Mouse (Mus musculus): ENCODE data around the gene Ntm. TPM values are rescaled to one million over a fixed set of nuclear protein-coding genes. Genes with fewer than 3 reads are reported as not detected.

Ntm gene
- polyA plus RNA-seq, 1 experiment from 2014 or later = 134 TPM

DNA sequence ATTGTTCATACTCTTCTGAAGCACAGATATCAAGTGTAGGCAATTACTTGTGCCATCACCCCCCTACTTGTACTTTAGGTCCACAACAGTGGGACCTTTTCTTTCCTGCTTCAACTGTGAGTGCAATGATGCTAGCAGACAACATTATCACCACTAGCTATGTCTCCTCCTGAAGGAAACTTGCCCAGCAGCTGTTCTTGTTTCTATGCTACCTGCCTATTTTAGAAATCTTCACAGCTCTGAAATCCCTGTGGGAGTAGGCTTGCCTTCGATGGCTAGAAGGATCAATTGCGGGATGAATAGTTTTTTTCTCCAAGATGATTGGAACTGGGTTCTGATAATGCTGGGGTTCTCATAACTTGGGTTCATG lies 693.7 kb downstream of the Ntm start:
- ATAC-seq = no peak
- Histone ChIP-seq H3K4me2 (ENCODE audit: low read length) (no peak overlapping the region), H3K27ac (ENCODE audit: low read length) (no peak overlapping the region), H3K36me3 (ENCODE audit: control insufficient read depth, insufficient read depth) (no peaks in the 10 kb centered on the region), H3K4me1 (replicated peaks; ENCODE audit: control insufficient read depth, insufficient read depth, low read length) (no peaks in the 10 kb centered on the region), H3K4me3 (replicated peaks; ENCODE audit: low read length) (no peak overlapping the region), H3K9ac (replicated peaks; ENCODE audit: low read depth, low read length) (no peak overlapping the region), H3K27me3 (replicated peaks; ENCODE audit: control insufficient read depth, insufficient read depth, low read length) (no peaks in the 10 kb centered on the region), H3K9me3 (ENCODE audit: control insufficient read depth, low read length) (no peaks in the 10 kb centered on the region)
- 97% methylated on average over 2 of the region's 2 CpGs for WGBS

DNA sequence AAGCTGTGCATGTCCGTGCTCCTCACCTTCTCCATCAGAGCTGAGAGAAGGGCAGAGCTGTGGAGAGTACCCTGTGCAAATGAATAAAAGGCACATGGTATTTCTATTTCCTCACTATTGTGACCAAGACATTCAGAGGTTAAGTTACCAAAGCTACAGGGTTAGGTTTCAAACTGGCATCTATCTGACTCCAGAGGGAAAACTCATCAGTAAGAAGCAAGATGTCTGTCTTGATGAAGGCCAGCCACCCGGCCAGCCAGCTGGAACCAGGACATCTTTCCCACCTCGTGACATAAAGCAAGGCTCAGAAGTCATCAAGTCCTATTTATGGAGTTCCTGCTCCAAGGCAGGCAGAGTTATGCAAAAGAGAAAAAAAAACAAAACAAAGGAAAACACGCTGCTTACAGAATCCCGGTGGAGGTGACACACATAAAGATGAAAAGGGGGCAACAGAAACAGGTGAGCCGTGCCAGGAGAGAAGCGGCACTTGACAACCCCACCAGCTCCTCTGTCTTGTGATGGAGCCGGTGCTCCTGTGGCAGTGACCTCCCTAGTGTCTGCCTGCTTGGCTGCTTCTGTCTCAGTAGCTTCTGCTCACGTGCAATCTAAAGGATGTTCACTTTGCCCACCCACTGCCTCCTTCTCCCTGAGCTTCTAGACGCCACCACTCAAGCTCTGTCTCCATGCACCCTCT lies 694.2 kb downstream of the Ntm start:
- ATAC-seq = no peak
- Histone ChIP-seq H3K27ac (ENCODE audit: low read length) (no peak overlapping the region), H3K9ac (replicated peaks; ENCODE audit: low read depth, low read length) (no peak overlapping the region), H3K9me3 (ENCODE audit: control insufficient read depth, low read length) (no peaks in the 10 kb centered on the region), H3K4me2 (ENCODE audit: low read length) (no peak overlapping the region), H3K4me3 (replicated peaks; ENCODE audit: low read length) (no peak overlapping the region), H3K4me1 (replicated peaks; ENCODE audit: control insufficient read depth, insufficient read depth, low read length) (no peaks in the 10 kb centered on the region), H3K36me3 (ENCODE audit: control insufficient read depth, insufficient read depth) (no peaks in the 10 kb centered on the region), H3K27me3 (replicated peaks; ENCODE audit: control insufficient read depth, insufficient read depth, low read length) (no peaks in the 10 kb centered on the region)
- 81% methylated on average over 10 of the region's 10 CpGs for WGBS

GRCm38 (mm10) chr9:29267663-29268062 lies 695.3 kb downstream of the Ntm start:
- no peak overlapping the region for H3K4me2 ChIP-seq (ENCODE audit: low read length)
- no peaks in the 10 kb centered on the region for H3K36me3 ChIP-seq (ENCODE audit: control insufficient read depth, insufficient read depth)
- ATAC-seq = no peak
- H3K27me3 ChIP-seq (replicated peaks; ENCODE audit: control insufficient read depth, insufficient read depth, low read length) = no peaks in the 10 kb centered on the region
- H3K4me3 ChIP-seq (replicated peaks; ENCODE audit: low read length) = no peak overlapping the region
- 57% methylated on average over 3 of the region's 3 CpGs for WGBS
- no peaks in the 10 kb centered on the region for H3K9me3 ChIP-seq (ENCODE audit: control insufficient read depth, low read length)
- no peak overlapping the region for H3K27ac ChIP-seq (ENCODE audit: low read length)
- H3K9ac ChIP-seq (replicated peaks; ENCODE audit: low read depth, low read length) = no peak overlapping the region
- H3K4me1 ChIP-seq (replicated peaks; ENCODE audit: control insufficient read depth, insufficient read depth, low read length) = peaks cover 5% of the 10 kb centered on the region; the same call in 1 of the 2 replicates

- Histone ChIP-seq H3K4me2 (ENCODE audit: low read length) (no peak overlapping the region), H3K36me3 (ENCODE audit: control insufficient read depth, insufficient read depth) (no peaks in the 10 kb centered on the region), H3K4me3 (replicated peaks; ENCODE audit: low read length) (no peak overlapping the region), H3K9me3 (ENCODE audit: control insufficient read depth, low read length) (no peaks in the 10 kb centered on the region), H3K9ac (replicated peaks; ENCODE audit: low read depth, low read length) (no peak overlapping the region), H3K4me1 (replicated peaks; ENCODE audit: control insufficient read depth, insufficient read depth, low read length) (peaks cover 5% of the 10 kb centered on the region; the same call in 1 of the 2 replicates), H3K27ac (ENCODE audit: low read length) (no peak overlapping the region), H3K27me3 (replicated peaks; ENCODE audit: control insufficient read depth, insufficient read depth, low read length) (no peaks in the 10 kb centered on the region)
- 54% methylated on average over 4 of the region's 4 CpGs for WGBS
- no peak for ATAC-seq
Measured at GRCm38 (mm10) chr9:29265177-29265576, 697.8 kb downstream of the Ntm start.

- Histone ChIP-seq H3K27ac (ENCODE audit: low read length) (no peak overlapping the region), H3K9me3 (ENCODE audit: control insufficient read depth, low read length) (no peaks in the 10 kb centered on the region), H3K4me3 (replicated peaks; ENCODE audit: low read length) (no peak overlapping the region), H3K36me3 (ENCODE audit: control insufficient read depth, insufficient read depth) (no peaks in the 10 kb centered on the region), H3K4me1 (replicated peaks; ENCODE audit: control insufficient read depth, insufficient read depth, low read length) (peaks cover 5% of the 10 kb centered on the region; the same call in 1 of the 2 replicates), H3K27me3 (replicated peaks; ENCODE audit: control insufficient read depth, insufficient read depth, low read length) (no peaks in the 10 kb centered on the region), H3K4me2 (ENCODE audit: low read length) (no peak overlapping the region), H3K9ac (replicated peaks; ENCODE audit: low read depth, low read length) (no peak overlapping the region)
- ATAC-seq = no peak
- WGBS = 20% methylated on average over 3 of the region's 3 CpGs
Measured at GRCm38 (mm10) chr9:29262836-29263235, 700.1 kb downstream of the Ntm start.

DNA sequence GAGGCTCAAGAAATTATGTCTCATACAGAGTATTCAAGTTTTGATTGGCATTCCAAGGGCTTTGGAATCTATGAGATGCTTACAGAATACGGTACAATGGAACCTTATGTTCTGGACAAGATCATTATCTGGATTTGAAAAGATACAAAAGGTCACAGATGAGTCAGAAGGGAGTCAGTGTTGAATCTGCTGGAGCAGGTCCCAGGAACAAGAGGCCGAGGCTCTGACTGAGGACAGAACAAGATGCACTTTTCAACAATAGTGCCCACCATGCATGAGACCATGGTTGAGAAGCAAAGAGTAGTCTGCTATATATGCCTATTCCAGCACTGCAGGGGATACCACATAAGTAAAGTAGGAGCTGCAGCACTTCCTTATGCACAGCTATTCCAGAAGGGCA lies 710.1 kb downstream of the Ntm start:
- no peak for ATAC-seq
- Histone ChIP-seq H3K9me3 (ENCODE audit: control insufficient read depth, low read length) (no peaks in the 10 kb centered on the region), H3K36me3 (ENCODE audit: control insufficient read depth, insufficient read depth) (no peaks in the 10 kb centered on the region), H3K27me3 (replicated peaks; ENCODE audit: control insufficient read depth, insufficient read depth, low read length) (no peaks in the 10 kb centered on the region), H3K27ac (ENCODE audit: low read length) (no peak overlapping the region), H3K4me1 (replicated peaks; ENCODE audit: control insufficient read depth, insufficient read depth, low read length) (peaks cover 3% of the 10 kb centered on the region), H3K4me2 (ENCODE audit: low read length) (no peak overlapping the region), H3K9ac (replicated peaks; ENCODE audit: low read depth, low read length) (no peak overlapping the region), H3K4me3 (replicated peaks; ENCODE audit: low read length) (no peak overlapping the region)
- WGBS = 80% methylated on average over 2 of the region's 2 CpGs

DNA sequence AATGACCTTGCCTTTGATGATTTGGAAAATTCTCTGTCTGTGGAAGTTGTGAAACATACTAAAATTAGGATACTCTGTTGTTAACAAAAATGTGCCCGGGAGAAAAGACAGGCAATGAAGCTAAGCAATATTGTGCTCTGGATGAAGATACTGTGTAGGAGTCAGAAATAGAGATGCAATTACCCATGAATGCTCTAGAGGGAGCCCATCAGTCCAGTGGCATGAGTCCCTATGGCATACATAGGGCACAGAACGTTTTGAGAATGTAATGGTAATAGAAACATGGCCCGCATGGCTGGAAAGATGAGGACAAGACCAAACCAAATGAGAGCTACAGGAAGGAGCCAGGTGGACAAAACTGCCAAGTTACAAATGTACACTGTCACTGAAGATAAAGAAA lies 712.1 kb downstream of the Ntm start:
- no peaks in the 10 kb centered on the region for H3K9me3 ChIP-seq (ENCODE audit: control insufficient read depth, low read length)
- no peak overlapping the region for H3K9ac ChIP-seq (replicated peaks; ENCODE audit: low read depth, low read length)
- H3K27ac ChIP-seq (ENCODE audit: low read length) = no peak overlapping the region
- no peak overlapping the region for H3K4me2 ChIP-seq (ENCODE audit: low read length)
- H3K4me1 ChIP-seq (replicated peaks; ENCODE audit: control insufficient read depth, insufficient read depth, low read length) = peaks cover 8% of the 10 kb centered on the region
- H3K27me3 ChIP-seq (replicated peaks; ENCODE audit: control insufficient read depth, insufficient read depth, low read length) = no peaks in the 10 kb centered on the region
- 67% methylated on average over 3 of the region's 3 CpGs for WGBS
- no peaks in the 10 kb centered on the region for H3K36me3 ChIP-seq (ENCODE audit: control insufficient read depth, insufficient read depth)
- H3K4me3 ChIP-seq (replicated peaks; ENCODE audit: low read length) = no peak overlapping the region
- no peak for ATAC-seq

GRCm38 (mm10) chr9:29247812-29248211 lies 715.1 kb downstream of the Ntm start:
- Histone ChIP-seq H3K9ac (replicated peaks; ENCODE audit: low read depth, low read length) (no peak overlapping the region), H3K4me2 (ENCODE audit: low read length) (no peak overlapping the region), H3K36me3 (ENCODE audit: control insufficient read depth, insufficient read depth) (no peaks in the 10 kb centered on the region), H3K4me3 (replicated peaks; ENCODE audit: low read length) (no peak overlapping the region), H3K27ac (ENCODE audit: low read length) (no peak overlapping the region; the same call in 1 of the 2 replicates), H3K27me3 (replicated peaks; ENCODE audit: control insufficient read depth, insufficient read depth, low read length) (no peaks in the 10 kb centered on the region), H3K9me3 (ENCODE audit: control insufficient read depth, low read length) (no peaks in the 10 kb centered on the region), H3K4me1 (replicated peaks; ENCODE audit: control insufficient read depth, insufficient read depth, low read length) (peaks cover 12% of the 10 kb centered on the region)
- 20% methylated on average over 3 of the region's 3 CpGs for WGBS
- peak; percentile 88 for ATAC-seq

- Histone ChIP-seq H3K4me3 (replicated peaks; ENCODE audit: low read length) (no peak overlapping the region), H3K27ac (ENCODE audit: low read length) (no peak overlapping the region), H3K4me2 (ENCODE audit: low read length) (no peak overlapping the region), H3K9ac (replicated peaks; ENCODE audit: low read depth, low read length) (no peak overlapping the region), H3K36me3 (ENCODE audit: control insufficient read depth, insufficient read depth) (no peaks in the 10 kb centered on the region), H3K9me3 (ENCODE audit: control insufficient read depth, low read length) (no peaks in the 10 kb centered on the region), H3K4me1 (replicated peaks; ENCODE audit: control insufficient read depth, insufficient read depth, low read length) (peaks cover 16% of the 10 kb centered on the region), H3K27me3 (replicated peaks; ENCODE audit: control insufficient read depth, insufficient read depth, low read length) (no peaks in the 10 kb centered on the region)
- WGBS = 75% methylated on average over 2 of the region's 2 CpGs
- no peak for ATAC-seq
Measured at GRCm38 (mm10) chr9:29244006-29244405, 718.9 kb downstream of the Ntm start.
